Mouse (Mus musculus) cortical plate, adult 2 months (tissue): ENCODE measurements at regions not wholly inside any gene's neighbourhood (a gene's known extent, or its start where the extent isn't known, plus 50 kb on each side); places are given as distances from the start of the nearest gene placed in this dataset.

ENCODE experiments used
- CTCF ChIP-seq: fragments of 200-500 bp; IDR thresholded peaks from 2 replicates; pipeline ENCODE4 v1.5.1; 2011; ENCODE audit warnings: mild to moderate bottlenecking, control low read depth, low read length; ENCODE audit not compliant: insufficient read depth; ENCODE audit errors: extremely low read depth
- POLR2A ChIP-seq: fragments of 200-500 bp; IDR thresholded peaks from 2 replicates; pipeline ENCODE4 v1.6.1; 2011; ENCODE audit warnings: mild to moderate bottlenecking, low read length, control low read depth; ENCODE audit not compliant: insufficient read depth; ENCODE audit errors: extremely low read depth

GRCm38 (mm10) chr11:20941546-20941945 lies 110.7 kb upstream of the Lgalsl start:
- TF ChIP-seq POLR2A (no peak), CTCF (no peak)
